Mouse (Mus musculus) myocyte (in vitro differentiated cells): ENCODE measurements around the gene Adora3. TPM values are rescaled to one million over a fixed set of nuclear protein-coding genes. Genes with fewer than 3 reads are reported as not detected.

ENCODE experiments used
- H3K27me3 ChIP-seq: one replicate; pipeline ENCODE4 v1.6.1; 2011; ENCODE audit not compliant: control insufficient read depth, insufficient read depth, insufficient read length
- H3K36me3 ChIP-seq: one replicate; pipeline ENCODE4 v1.6.1; 2011; ENCODE audit not compliant: control insufficient read depth, insufficient read depth
- H3K4me2 ChIP-seq: one replicate; pipeline ENCODE4 v1.6.1; 2011; ENCODE audit warnings: low read depth, control low read depth
- H3K4me3 ChIP-seq: one replicate; pipeline ENCODE4 v1.5.1; 2011; ENCODE audit warnings: mild to moderate bottlenecking, control low read depth, moderate library complexity
- H3K79me2 ChIP-seq: one replicate; pipeline ENCODE4 v1.6.1; 2011; ENCODE audit not compliant: control insufficient read depth, insufficient read depth
- H3ac ChIP-seq: one replicate; pipeline ENCODE4 v1.6.1; 2011; ENCODE audit not compliant: control insufficient read depth, insufficient read length
- CEBPB ChIP-seq: IDR thresholded peaks from 2 replicates; pipeline ENCODE4 v1.6.1; 2011; ENCODE audit warnings: mild to moderate bottlenecking, moderate library complexity; ENCODE audit not compliant: poor library complexity, insufficient read depth, severe bottlenecking
- E2F4 ChIP-seq: IDR thresholded peaks from one replicate; pipeline ENCODE4 v1.6.1; 2011; ENCODE audit warnings: mild to moderate bottlenecking, control low read depth, moderate library complexity; ENCODE audit not compliant: insufficient read depth
- MAX ChIP-seq: IDR thresholded peaks from one replicate; pipeline ENCODE4 v1.6.1; 2011; ENCODE audit warnings: low read depth, mild to moderate bottlenecking, control low read depth
- MYOD1 ChIP-seq, 3 experiments: IDR thresholded peaks; one replicate each; pipeline ENCODE4 v1.6.1; 2011; ENCODE audit warnings: control low read depth in 2 of 3, low read depth in 2 of 3, mild to moderate bottlenecking in 2 of 3, moderate library complexity in 1 of 3; ENCODE audit not compliant: insufficient read length in 2 of 3, control insufficient read depth in 1 of 3
- MYOG ChIP-seq, 3 experiments: IDR thresholded peaks; one replicate each; pipeline ENCODE4 v1.6.1; 2011; ENCODE audit warnings: control low read depth in 2 of 3, low read depth in 2 of 3, mild to moderate bottlenecking in 2 of 3; ENCODE audit not compliant: insufficient read length in 2 of 3, control insufficient read depth in 1 of 3, insufficient read depth in 1 of 3
- POLR2A ChIP-seq: IDR thresholded peaks from one replicate; pipeline ENCODE4 v1.6.1; 2011; ENCODE audit warnings: low read depth, mild to moderate bottlenecking, control low read depth, moderate library complexity; ENCODE audit not compliant: insufficient read length
- POLR2AphosphoS2 ChIP-seq: IDR thresholded peaks from one replicate; pipeline ENCODE4 v1.6.1; 2011; ENCODE audit warnings: low read depth, control low read depth; ENCODE audit not compliant: insufficient read length
- REST ChIP-seq: IDR thresholded peaks from one replicate; pipeline ENCODE4 v1.6.1; 2011; ENCODE audit warnings: mild to moderate bottlenecking, control low read depth, moderate library complexity; ENCODE audit not compliant: insufficient read depth, insufficient read length
- SRF ChIP-seq: IDR thresholded peaks from one replicate; pipeline ENCODE4 v1.6.1; 2011; ENCODE audit warnings: low read depth; ENCODE audit not compliant: control insufficient read depth, insufficient read length
- TCF12 ChIP-seq: IDR thresholded peaks from one replicate; pipeline ENCODE4 v1.6.1; 2011; ENCODE audit warnings: mild to moderate bottlenecking, control low read depth; ENCODE audit not compliant: poor library complexity, insufficient read depth, severe bottlenecking
- TCF3 ChIP-seq: IDR thresholded peaks from one replicate; pipeline ENCODE4 v1.6.1; 2011; ENCODE audit warnings: low read depth, control low read depth; ENCODE audit not compliant: insufficient read length
- USF1 ChIP-seq: IDR thresholded peaks from one replicate; pipeline ENCODE4 v1.6.1; 2011; ENCODE audit warnings: low read depth, mild to moderate bottlenecking, control low read depth, moderate library complexity
- polyA plus RNA-seq: library from polyadenylated mRNA; unstranded; fragments of >200 nt; fragmentation: generic; extraction: Trizol; gene quantifications from one replicate; pipeline ENCODE4 v1.2.1, GENCODE M21; 2012; ENCODE audit warnings: missing spikeins

Adora3 gene
- polyA plus RNA-seq, 1 experiment, result not detected

DNA sequence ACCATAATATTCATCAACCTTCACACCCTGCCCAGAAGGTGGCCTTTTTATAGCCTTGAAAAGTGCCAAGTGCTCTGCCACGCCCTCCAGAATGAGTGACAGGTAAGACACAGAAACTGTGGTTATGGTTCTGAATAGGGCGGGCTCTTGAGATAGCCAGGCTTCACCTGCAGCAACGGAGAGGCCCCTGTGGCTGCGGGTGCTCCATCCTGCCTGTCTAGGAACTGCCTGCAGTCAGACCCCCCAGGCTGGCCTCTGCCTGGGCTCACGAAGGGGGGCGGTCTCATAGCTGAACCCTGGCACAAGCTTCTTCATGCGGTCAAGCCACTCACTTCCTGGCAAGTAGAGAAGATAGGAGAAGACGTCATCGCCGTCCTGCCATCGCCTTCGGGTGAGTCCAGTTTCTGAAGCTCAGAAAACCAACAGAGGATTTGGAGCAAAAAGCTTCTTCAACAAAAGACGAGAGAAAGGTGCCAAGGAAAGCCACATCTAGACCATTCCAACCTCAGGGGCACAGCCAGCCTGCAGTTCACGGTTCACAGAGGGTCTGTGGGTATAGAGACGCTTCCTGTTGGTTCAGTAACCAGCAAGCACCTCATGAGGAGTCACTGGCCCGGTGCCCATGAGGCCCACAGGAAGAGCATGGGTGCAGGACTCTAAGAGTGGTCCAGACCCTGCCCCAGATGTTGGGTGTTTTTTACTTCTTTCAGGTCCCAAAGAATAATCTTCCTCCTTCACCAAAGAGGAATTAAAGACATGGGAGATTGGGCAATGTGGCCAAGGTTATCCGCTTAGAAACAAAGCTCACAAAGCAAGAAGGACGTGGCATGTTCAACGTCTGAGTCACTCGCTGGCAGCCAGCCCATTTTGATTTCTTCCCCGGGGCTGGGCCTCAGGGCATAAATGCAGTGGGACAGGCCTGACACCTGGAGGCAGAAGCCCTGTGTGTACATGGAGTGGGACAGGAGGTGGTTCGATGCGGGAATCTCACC lies 24.2 kb downstream of the Adora3 start:
- Histone ChIP-seq H3K4me3 (no peak overlapping the region), H3ac (no peak overlapping the region), H3K4me2 (peak overlapping the region; percentile 55), H3K27me3 (no peaks in the 10 kb centered on the region), H3K79me2 (no peaks in the 10 kb centered on the region), H3K36me3 (no peaks in the 10 kb centered on the region)
- TF ChIP-seq POLR2A (no peak), REST (no peak), CEBPB (peak; percentile 66; the same call in 1 of the 2 replicates), MYOD1 (IDR thresholded peaks at IDR 0.05; ENCODE audit: control insufficient read depth in 1 of 3, insufficient read length in 2 of 3, low read depth in 2 of 3) (no peak), USF1 (no peak), E2F4 (no peak)

DNA sequence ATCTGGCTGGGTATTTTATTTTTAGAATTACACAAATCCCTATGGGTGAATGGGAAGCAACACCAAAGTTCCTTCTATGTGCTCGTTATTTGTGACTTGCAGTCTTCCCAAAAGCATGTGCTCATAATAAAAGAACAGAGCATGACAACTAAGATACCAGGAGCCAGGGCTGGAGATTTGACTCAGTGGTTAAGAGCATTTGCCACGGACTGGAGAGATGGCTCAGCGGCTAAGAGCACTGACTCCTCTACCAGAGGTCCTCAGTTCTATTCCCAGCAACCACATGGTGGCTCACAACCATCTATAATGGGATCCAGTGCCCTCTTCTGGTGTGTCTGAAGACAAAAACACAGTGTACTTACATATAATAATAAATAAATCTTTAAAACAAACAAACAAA lies 26.2 kb downstream of the Adora3 start:
- Histone ChIP-seq H3K79me2 (no peaks in the 10 kb centered on the region), H3ac (no peak overlapping the region), H3K4me2 (no peak overlapping the region), H3K36me3 (no peaks in the 10 kb centered on the region), H3K27me3 (no peaks in the 10 kb centered on the region), H3K4me3 (no peak overlapping the region)
- TF ChIP-seq SRF (no peak), TCF12 (no peak), REST (no peak), E2F4 (no peak), MAX (no peak), POLR2AphosphoS2 (no peak), MYOD1 (IDR thresholded peaks at IDR 0.05; ENCODE audit: control insufficient read depth in 1 of 3, insufficient read length in 2 of 3, low read depth in 2 of 3) (no peak), CEBPB (no peak), USF1 (no peak), POLR2A (no peak), MYOG (IDR thresholded peaks at IDR 0.05; ENCODE audit: control insufficient read depth in 1 of 3, insufficient read depth in 1 of 3, insufficient read length in 2 of 3, low read depth in 2 of 3) (no peak), TCF3 (no peak)

DNA sequence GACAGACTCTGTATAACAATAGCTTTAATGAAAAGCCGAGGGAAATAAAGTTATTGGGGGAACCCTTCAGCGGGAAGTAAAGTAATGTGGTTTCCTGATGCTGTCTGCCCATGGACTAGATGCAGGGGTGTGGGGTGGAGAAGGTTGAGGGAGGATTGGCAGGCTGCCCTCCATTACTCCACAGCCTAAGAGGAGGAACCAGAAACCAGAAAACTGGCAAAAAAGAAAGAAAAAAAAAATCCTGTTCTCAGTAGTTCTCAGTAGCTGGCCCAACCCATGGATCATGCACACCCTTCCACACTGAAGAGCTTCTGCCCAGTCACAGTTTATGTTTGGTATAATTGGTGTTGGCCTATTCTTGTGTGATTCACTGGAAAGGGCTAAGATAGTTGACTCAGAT lies 27.7 kb downstream of the Adora3 start:
- H3K4me2 ChIP-seq, result no peak overlapping the region
- H3K79me2 ChIP-seq, result no peaks in the 10 kb centered on the region
- no peak overlapping the region for H3ac ChIP-seq
- H3K27me3 ChIP-seq, result no peaks in the 10 kb centered on the region
- no peak overlapping the region for H3K4me3 ChIP-seq
- H3K36me3 ChIP-seq, result no peaks in the 10 kb centered on the region
- TF ChIP-seq TCF3 (no peak), REST (no peak), MAX (no peak), MYOG (IDR thresholded peaks at IDR 0.05; ENCODE audit: control insufficient read depth in 1 of 3, insufficient read depth in 1 of 3, insufficient read length in 2 of 3, low read depth in 2 of 3) (no peak), TCF12 (no peak), POLR2A (no peak), CEBPB (no peak), SRF (no peak), POLR2AphosphoS2 (no peak), MYOD1 (IDR thresholded peaks at IDR 0.05; ENCODE audit: control insufficient read depth in 1 of 3, insufficient read length in 2 of 3, low read depth in 2 of 3) (no peak), E2F4 (no peak), USF1 (no peak)

DNA sequence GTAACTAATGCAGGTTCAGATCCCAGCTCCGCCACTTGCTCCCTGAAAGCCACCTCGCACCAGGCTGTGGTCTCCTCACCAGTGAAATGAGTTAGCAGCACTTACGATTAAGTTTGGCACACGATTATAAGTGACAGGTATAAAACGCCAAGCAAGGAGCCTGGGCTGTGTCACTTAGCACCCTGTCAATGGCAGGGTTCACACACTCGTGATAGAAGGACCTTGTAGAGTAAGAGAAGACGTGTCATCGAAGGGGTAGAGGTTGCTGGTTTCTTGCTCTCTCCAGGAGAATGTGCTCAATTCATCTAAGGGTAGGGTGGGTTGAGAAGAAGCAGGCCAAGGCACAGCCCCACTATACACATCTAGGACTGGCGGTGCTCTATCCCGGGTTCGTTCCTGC lies 28.2 kb downstream of the Adora3 start:
- no peaks in the 10 kb centered on the region for H3K27me3 ChIP-seq
- no peak overlapping the region for H3K4me3 ChIP-seq
- H3K36me3 ChIP-seq, result no peaks in the 10 kb centered on the region
- H3ac ChIP-seq, result no peak overlapping the region
- TF ChIP-seq TCF12 (no peak), TCF3 (no peak), REST (no peak), USF1 (no peak)
- H3K4me2 ChIP-seq, result no peak overlapping the region
- no peaks in the 10 kb centered on the region for H3K79me2 ChIP-seq

DNA sequence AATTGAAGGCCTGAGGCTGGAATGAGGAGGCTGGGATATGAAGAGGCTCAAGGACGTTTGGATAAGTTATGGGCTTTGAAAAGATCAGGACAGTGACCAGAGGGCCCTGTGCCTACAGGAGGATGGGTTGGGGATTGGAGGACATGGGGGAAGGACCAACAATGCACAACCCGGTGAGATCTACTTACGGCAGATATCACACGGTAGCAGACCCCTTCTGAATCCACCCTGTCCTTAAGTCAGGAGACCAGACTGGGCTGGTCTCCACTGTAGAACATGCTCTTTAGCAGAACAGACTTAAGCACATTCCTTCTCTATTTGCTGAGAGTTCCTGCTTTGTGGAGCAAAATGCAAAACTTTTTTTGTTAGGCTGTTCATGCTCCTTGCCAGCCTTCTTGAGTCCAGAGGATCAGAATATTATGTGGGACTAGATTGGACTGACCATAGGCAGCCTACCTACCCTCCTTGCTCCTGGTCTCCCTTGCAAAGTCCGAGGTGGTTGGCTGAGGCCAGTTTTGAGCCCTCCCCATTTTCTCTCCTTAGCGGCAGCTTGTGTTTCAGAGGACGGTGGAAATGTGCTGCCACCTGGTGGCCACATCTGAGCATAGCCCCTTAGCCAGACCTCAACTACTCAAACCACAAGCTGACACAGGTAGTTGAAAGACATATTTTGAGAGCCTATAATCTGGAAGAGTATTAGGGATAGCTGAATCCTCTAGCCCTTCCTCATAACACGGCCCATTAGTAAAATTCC lies 28.9 kb downstream of the Adora3 start:
- Histone ChIP-seq H3K79me2 (no peaks in the 10 kb centered on the region), H3K4me2 (no peak overlapping the region), H3K36me3 (no peaks in the 10 kb centered on the region), H3ac (no peak overlapping the region), H3K4me3 (no peak overlapping the region), H3K27me3 (peaks cover 3% of the 10 kb centered on the region)
- TF ChIP-seq POLR2A, result no peak
- TF ChIP-seq E2F4, result no peak
- TF ChIP-seq MYOD1 (IDR thresholded peaks at IDR 0.05; ENCODE audit: control insufficient read depth in 1 of 3, insufficient read length in 2 of 3, low read depth in 2 of 3), result no peak
- TF ChIP-seq POLR2AphosphoS2, result no peak
- no peak for TF ChIP-seq REST
- TF ChIP-seq USF1, result no peak
- TF ChIP-seq TCF3, result no peak
- TF ChIP-seq TCF12, result no peak
- TF ChIP-seq SRF, result no peak
- no peak for TF ChIP-seq MYOG (IDR thresholded peaks at IDR 0.05; ENCODE audit: control insufficient read depth in 1 of 3, insufficient read depth in 1 of 3, insufficient read length in 2 of 3, low read depth in 2 of 3)
